Mouse (Mus musculus): ENCODE data around the gene Ap3s2. TPM values are rescaled to one million over a fixed set of nuclear protein-coding genes. Genes with fewer than 3 reads are reported as not detected.

Ap3s2 gene
- polyA plus RNA-seq, 1 experiment, result 14.3 TPM

- Histone ChIP-seq H3K4me3 (ENCODE audit: insufficient read depth, poor library complexity, severe bottlenecking) (no peak overlapping the region), H3K79me3 (ENCODE audit: low read depth) (peaks cover 2% of the 10 kb centered on the region), H3ac (ENCODE audit: control insufficient read depth, insufficient read length, low read depth) (no peak overlapping the region), H3K79me2 (ENCODE audit: control insufficient read depth, insufficient read depth) (no peaks in the 10 kb centered on the region), H3K27me3 (ENCODE audit: control insufficient read depth, insufficient read depth, insufficient read length) (no peaks in the 10 kb centered on the region), H3K36me3 (ENCODE audit: control insufficient read depth, insufficient read depth) (peaks cover 13% of the 10 kb centered on the region)
- TF ChIP-seq USF1 (IDR thresholded peaks at IDR 0.05; ENCODE audit: low read depth) (no peak), CEBPB (IDR thresholded peaks at IDR 0.05; ENCODE audit: low read depth) (no peak), MYOG (IDR thresholded peaks at IDR 0.05; ENCODE audit: control insufficient read depth, extremely low read depth, insufficient read length) (no peak), MAX (IDR thresholded peaks at IDR 0.05) (no peak), FOSL1 (IDR thresholded peaks at IDR 0.05; ENCODE audit: insufficient read depth, low read length, poor library complexity, severe bottlenecking) (no peak), MYOD1 (IDR thresholded peaks at IDR 0.05; ENCODE audit: control insufficient read depth, insufficient read length, low read depth) (no peak), CTCF (IDR thresholded peaks at IDR 0.05; ENCODE audit: control insufficient read depth, insufficient read depth, insufficient read length) (no peak)
Measured at GRCm38 (mm10) chr7:79883613-79884334, 36.7 kb downstream of the Ap3s2 start.

- no peaks in the 10 kb centered on the region for H3K79me2 ChIP-seq (ENCODE audit: control insufficient read depth, insufficient read depth)
- H3K4me3 ChIP-seq (ENCODE audit: insufficient read depth, poor library complexity, severe bottlenecking), result no peak overlapping the region
- peaks cover 13% of the 10 kb centered on the region for H3K36me3 ChIP-seq (ENCODE audit: control insufficient read depth, insufficient read depth)
- H3ac ChIP-seq (ENCODE audit: control insufficient read depth, insufficient read length, low read depth), result no peak overlapping the region
- no peaks in the 10 kb centered on the region for H3K27me3 ChIP-seq (ENCODE audit: control insufficient read depth, insufficient read depth, insufficient read length)
- H3K79me3 ChIP-seq (ENCODE audit: low read depth), result peaks cover 1% of the 10 kb centered on the region
- TF ChIP-seq MAX (IDR thresholded peaks at IDR 0.05) (no peak), MYOG (IDR thresholded peaks at IDR 0.05; ENCODE audit: control insufficient read depth, extremely low read depth, insufficient read length) (no peak), CEBPB (IDR thresholded peaks at IDR 0.05; ENCODE audit: low read depth) (no peak), USF1 (IDR thresholded peaks at IDR 0.05; ENCODE audit: low read depth) (no peak), CTCF (IDR thresholded peaks at IDR 0.05; ENCODE audit: control insufficient read depth, insufficient read depth, insufficient read length) (no peak), MYOD1 (IDR thresholded peaks at IDR 0.05; ENCODE audit: control insufficient read depth, insufficient read length, low read depth) (peak; percentile 13), FOSL1 (IDR thresholded peaks at IDR 0.05; ENCODE audit: insufficient read depth, low read length, poor library complexity, severe bottlenecking) (peak; percentile 34)
Measured at GRCm38 (mm10) chr7:79881901-79882300, 38.5 kb downstream of the Ap3s2 start.

GRCm38 (mm10) chr7:79880998-79881397 lies 39.5 kb downstream of the Ap3s2 start:
- Histone ChIP-seq H3K4me3 (ENCODE audit: insufficient read depth, poor library complexity, severe bottlenecking) (no peak overlapping the region), H3K27me3 (ENCODE audit: control insufficient read depth, insufficient read depth, insufficient read length) (no peaks in the 10 kb centered on the region), H3ac (ENCODE audit: control insufficient read depth, insufficient read length, low read depth) (no peak overlapping the region), H3K36me3 (ENCODE audit: control insufficient read depth, insufficient read depth) (peaks cover 13% of the 10 kb centered on the region), H3K79me2 (ENCODE audit: control insufficient read depth, insufficient read depth) (no peaks in the 10 kb centered on the region), H3K79me3 (ENCODE audit: low read depth) (peaks cover 1% of the 10 kb centered on the region)
- TF ChIP-seq USF1 (IDR thresholded peaks at IDR 0.05; ENCODE audit: low read depth) (peak; percentile 96), CEBPB (IDR thresholded peaks at IDR 0.05; ENCODE audit: low read depth) (no peak), MAX (IDR thresholded peaks at IDR 0.05) (no peak)

- no peak overlapping the region for H3ac ChIP-seq (ENCODE audit: control insufficient read depth, insufficient read length, low read depth)
- peaks cover 1% of the 10 kb centered on the region for H3K79me3 ChIP-seq (ENCODE audit: low read depth)
- H3K27me3 ChIP-seq (ENCODE audit: control insufficient read depth, insufficient read depth, insufficient read length), result no peaks in the 10 kb centered on the region
- H3K79me2 ChIP-seq (ENCODE audit: control insufficient read depth, insufficient read depth), result no peaks in the 10 kb centered on the region
- TF ChIP-seq CEBPB (IDR thresholded peaks at IDR 0.05; ENCODE audit: low read depth) (no peak), CTCF (IDR thresholded peaks at IDR 0.05; ENCODE audit: control insufficient read depth, insufficient read depth, insufficient read length) (no peak), MYOD1 (IDR thresholded peaks at IDR 0.05; ENCODE audit: control insufficient read depth, insufficient read length, low read depth) (no peak), USF1 (IDR thresholded peaks at IDR 0.05; ENCODE audit: low read depth) (no peak), MYOG (IDR thresholded peaks at IDR 0.05; ENCODE audit: control insufficient read depth, extremely low read depth, insufficient read length) (no peak), MAX (IDR thresholded peaks at IDR 0.05) (no peak), FOSL1 (IDR thresholded peaks at IDR 0.05; ENCODE audit: insufficient read depth, low read length, poor library complexity, severe bottlenecking) (no peak)
- peaks cover 13% of the 10 kb centered on the region for H3K36me3 ChIP-seq (ENCODE audit: control insufficient read depth, insufficient read depth)
- no peak overlapping the region for H3K4me3 ChIP-seq (ENCODE audit: insufficient read depth, poor library complexity, severe bottlenecking)
Measured at GRCm38 (mm10) chr7:79880033-79880432, 40.4 kb downstream of the Ap3s2 start.

- Histone ChIP-seq H3K79me3 (ENCODE audit: low read depth) (peaks cover 1% of the 10 kb centered on the region), H3K79me2 (ENCODE audit: control insufficient read depth, insufficient read depth) (no peaks in the 10 kb centered on the region), H3K36me3 (ENCODE audit: control insufficient read depth, insufficient read depth) (peaks cover 9% of the 10 kb centered on the region), H3K4me3 (ENCODE audit: insufficient read depth, poor library complexity, severe bottlenecking) (no peak overlapping the region), H3ac (ENCODE audit: control insufficient read depth, insufficient read length, low read depth) (no peak overlapping the region), H3K27me3 (ENCODE audit: control insufficient read depth, insufficient read depth, insufficient read length) (no peaks in the 10 kb centered on the region)
- TF ChIP-seq MYOG (IDR thresholded peaks at IDR 0.05; ENCODE audit: control insufficient read depth, extremely low read depth, insufficient read length) (no peak), MYOD1 (IDR thresholded peaks at IDR 0.05; ENCODE audit: control insufficient read depth, insufficient read length, low read depth) (no peak), CEBPB (IDR thresholded peaks at IDR 0.05; ENCODE audit: low read depth) (no peak), FOSL1 (IDR thresholded peaks at IDR 0.05; ENCODE audit: insufficient read depth, low read length, poor library complexity, severe bottlenecking) (no peak)
Measured at GRCm38 (mm10) chr7:79878455-79879025, 41.9 kb downstream of the Ap3s2 start.

GRCm38 (mm10) chr7:79873407-79873806 lies 47.0 kb downstream of the Ap3s2 start:
- H3K79me3 ChIP-seq (ENCODE audit: low read depth), result no peaks in the 10 kb centered on the region
- H3K79me2 ChIP-seq (ENCODE audit: control insufficient read depth, insufficient read depth), result no peaks in the 10 kb centered on the region
- no peaks in the 10 kb centered on the region for H3K36me3 ChIP-seq (ENCODE audit: control insufficient read depth, insufficient read depth)
- TF ChIP-seq CTCF (IDR thresholded peaks at IDR 0.05; ENCODE audit: control insufficient read depth, insufficient read depth, insufficient read length) (no peak), MAX (IDR thresholded peaks at IDR 0.05) (no peak), MYOG (IDR thresholded peaks at IDR 0.05; ENCODE audit: control insufficient read depth, extremely low read depth, insufficient read length) (no peak), MYOD1 (IDR thresholded peaks at IDR 0.05; ENCODE audit: control insufficient read depth, insufficient read length, low read depth) (no peak), FOSL1 (IDR thresholded peaks at IDR 0.05; ENCODE audit: insufficient read depth, low read length, poor library complexity, severe bottlenecking) (no peak), USF1 (IDR thresholded peaks at IDR 0.05; ENCODE audit: low read depth) (no peak), CEBPB (IDR thresholded peaks at IDR 0.05; ENCODE audit: low read depth) (no peak)
- no peak overlapping the region for H3ac ChIP-seq (ENCODE audit: control insufficient read depth, insufficient read length, low read depth)
- H3K27me3 ChIP-seq (ENCODE audit: control insufficient read depth, insufficient read depth, insufficient read length), result no peaks in the 10 kb centered on the region
- no peak overlapping the region for H3K4me3 ChIP-seq (ENCODE audit: insufficient read depth, poor library complexity, severe bottlenecking)
